Mouse (Mus musculus) Muller cell, postnatal 12 days (primary cell): Measurements from ENCODE around the gene Ilf2.

Source experiments
- DNase-seq: peaks from one replicate; pipeline ENCODE4 v3.0.0-alpha.2; 2015; ENCODE audit errors: inconsistent ontology term

Ilf2 gene

DNA sequence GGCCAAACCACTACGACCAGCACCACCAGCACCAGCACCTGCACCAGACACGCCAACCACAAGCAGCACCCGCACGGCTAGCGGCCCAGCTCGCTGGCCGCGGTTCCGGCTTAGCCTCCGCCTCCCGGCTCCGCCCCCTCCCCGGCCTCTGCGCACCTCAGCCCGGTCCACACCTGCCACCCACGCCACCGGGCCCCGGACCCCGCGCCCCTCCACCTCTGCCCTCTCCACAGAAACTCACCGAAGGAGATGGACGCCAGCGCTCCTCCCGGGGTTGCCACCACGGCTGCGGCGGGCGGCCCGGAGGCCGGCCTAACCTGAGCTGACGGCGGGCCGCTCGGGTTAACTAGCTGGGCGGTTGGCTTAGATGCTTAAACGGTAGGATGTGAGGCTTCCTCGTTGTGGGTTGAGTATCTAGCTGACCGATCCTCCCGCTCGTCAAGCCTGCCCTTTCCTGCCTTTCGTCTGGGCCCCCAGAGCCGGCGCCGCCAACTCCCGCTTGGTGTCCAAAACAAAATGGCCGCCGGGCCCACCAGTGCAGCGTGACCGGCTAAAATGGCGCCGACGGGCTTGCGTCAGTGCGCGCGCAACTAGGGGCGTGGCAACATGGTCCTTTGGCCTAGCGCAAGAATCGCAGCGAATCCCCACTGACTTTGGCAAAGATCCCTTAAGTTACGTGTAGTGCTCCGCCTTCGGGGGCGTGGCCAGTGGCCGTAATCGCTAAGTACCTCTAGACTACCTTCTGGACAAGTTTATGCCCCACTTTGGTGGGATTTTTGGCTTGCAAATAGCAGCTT is 33.2 kb downstream of the Ilf2 start, which contains the start of gene Chtop:
TSS of gene Chtop (minus strand) at position 549 of the 797 bp plus-strand sequence.
- peak; percentile 99 for DNase-seq

- DNase-seq = no peak
These were observed 33.8 kb downstream of the Ilf2 start for GRCm38 (mm10) chr3:90509747-90510123.

DNA sequence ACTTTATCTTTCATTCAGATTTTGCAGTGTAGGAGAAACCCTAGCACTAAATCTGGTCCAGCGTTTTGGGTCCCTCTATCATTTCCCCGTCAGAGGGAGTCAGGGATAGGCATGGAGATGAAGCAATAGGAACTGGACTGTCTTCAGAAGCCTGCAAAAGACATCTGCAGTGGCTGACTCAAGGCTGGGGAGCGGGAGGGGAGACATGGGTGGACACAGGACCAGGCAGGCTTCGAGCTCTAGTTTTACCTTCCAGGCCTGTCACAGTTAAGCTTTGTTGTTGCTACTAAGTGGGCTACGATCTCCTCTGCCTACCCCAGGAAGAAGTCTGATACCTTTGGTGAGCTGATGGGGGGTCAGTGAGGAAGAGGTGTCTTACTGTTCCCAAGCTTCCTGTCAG is 36.4 kb downstream of the Ilf2 start:
- no peak for DNase-seq

DNA sequence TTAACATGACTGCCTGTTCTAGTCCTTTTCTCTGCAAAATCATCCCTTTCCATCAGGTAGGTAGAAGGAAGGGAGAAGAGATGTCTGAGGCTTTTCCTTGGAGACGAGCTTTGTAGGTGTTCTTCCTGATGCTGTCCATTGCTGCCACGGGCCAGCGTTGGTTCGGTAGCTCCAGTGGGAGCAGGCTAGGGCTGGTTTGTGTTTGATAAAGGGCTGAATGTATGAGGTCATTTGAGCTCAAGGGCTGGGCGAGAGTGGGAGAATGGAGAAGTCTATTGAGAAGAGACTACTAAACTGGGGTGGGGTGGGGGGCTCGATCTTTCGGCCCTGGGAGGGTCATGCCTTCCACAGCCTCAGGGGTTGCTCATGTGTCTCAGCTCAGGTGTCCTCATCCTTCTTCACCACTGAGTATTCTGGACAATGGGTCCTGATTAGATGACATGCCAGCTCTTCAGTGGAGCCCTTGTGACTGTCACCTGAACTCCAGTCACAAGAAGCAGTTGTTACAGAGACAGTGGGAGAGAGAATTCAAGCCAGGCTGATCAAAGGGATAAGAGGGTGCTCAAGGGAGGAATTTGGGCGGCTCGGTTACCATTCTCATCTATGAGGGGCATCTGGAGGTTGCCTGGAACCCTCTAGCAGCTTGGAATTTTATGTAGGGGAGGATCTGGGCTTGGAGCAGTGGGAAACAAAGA is 37.2 kb downstream of the Ilf2 start:
- DNase-seq = no peak

DNA sequence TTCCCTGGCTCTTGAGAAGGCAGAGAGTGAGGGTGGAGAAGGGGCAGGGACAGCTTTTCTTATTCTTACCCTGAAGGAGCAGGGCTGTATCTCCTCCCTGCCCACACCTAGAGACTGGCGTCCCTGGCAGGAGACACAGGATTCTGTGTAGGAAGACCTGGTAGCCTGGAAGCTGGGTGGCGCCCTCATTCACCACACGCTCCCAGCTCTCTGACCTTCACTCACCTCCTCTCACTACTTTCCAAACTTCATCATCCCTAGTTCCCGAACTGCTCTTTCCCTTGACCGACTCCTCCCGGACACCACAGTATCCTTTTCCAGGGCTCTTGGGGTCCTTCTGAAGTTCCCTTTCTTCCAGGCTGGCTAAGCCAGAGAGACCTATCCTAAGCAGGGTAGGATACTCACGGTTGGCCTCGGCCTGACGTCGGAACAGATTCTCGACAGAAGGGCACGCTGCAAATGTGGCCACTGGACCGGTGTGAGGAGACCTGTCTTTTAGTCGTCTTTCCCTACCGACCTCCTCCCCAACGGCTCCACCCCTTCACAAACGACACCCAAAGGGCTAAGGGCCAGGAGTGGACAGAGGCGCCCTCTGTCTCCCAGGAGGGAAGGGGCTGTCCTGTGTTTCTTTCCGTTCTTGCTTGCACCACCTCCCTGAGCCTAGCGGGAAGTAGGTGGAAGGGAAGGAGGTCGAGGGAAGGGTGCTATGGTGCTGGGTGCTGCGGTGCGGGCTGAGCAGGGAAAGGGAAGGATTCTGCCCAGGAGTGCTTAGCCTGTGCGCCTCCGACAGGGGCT is 38.1 kb downstream of the Ilf2 start, which contains the start of the genes S100a1 and S100a13:
TSS of gene S100a1 (minus strand) at position 597 of the 795 bp plus-strand sequence.
TSS of gene S100a13 (plus strand) at position 640 of the 795 bp plus-strand sequence.
- peak; percentile 88 for DNase-seq

- DNase-seq = peak; percentile 79
These were observed 38.8 kb downstream of the Ilf2 start for GRCm38 (mm10) chr3:90514691-90515090.

DNA sequence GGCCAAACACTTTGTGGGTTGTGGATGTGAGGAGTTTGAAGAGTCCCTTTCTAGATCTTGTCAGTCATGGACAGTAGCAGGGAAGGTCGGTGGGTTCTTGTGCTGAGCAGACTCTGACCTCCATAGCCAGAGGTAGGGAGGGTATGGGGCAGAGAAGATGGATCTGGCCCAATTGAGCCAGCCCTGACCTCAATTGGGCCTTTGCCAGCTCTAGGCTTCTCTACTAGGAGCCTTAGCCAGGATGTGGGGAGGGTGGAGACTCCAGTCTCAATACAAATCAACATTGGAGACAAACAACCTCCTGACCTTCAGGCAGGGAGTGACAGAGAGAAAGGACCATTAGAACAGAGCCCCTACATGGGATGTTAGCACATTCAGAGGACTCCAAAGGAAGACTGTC is 39.3 kb downstream of the Ilf2 start:
- no peak for DNase-seq

- DNase-seq = no peak
These were observed 39.9 kb downstream of the Ilf2 start for GRCm38 (mm10) chr3:90515789-90516188.

- DNase-seq = no peak
These were observed 41.8 kb downstream of the Ilf2 start for GRCm38 (mm10) chr3:90517711-90518110.

DNA sequence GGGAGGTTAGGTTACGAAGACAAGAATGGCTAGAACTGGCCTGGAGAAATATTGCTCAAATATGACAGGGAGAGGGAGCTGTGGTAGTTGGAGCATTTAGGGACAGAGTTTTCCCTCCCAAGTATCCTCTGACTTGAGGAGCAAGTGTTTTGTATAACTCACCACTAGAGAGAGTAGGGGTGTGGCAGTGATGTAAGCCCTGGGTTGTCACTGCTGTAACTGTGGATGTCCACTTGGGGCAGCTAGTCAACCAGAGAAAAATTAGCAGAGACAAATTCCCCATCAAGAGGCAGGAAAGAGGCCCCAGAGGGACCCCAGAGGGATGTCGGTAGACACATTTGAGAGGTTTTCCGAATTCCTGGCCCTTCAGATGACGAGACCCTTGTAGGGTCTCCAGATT is 49.5 kb downstream of the Ilf2 start:
- DNase-seq = peak; percentile 60

DNA sequence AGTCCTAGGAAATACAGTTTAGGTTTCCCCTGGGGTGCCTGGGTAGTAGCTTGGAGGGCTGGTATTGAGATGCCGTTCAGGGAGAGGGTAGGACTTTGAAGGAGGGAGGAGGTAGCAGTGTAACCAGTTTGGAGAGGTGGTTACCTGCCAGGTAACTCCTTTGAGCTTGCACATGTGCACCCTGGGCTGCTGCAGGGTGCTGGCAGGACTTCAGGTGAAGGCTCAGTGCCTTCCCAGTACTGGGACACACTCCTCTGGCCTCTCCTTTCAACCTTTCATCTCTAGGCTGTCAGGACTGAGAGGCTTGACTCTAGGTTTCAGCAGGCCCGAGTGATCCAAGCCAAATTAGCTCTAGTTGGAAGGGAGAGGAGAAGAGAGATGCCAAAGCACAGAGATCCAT is 50.1 kb downstream of the Ilf2 start:
- DNase-seq = no peak

DNA sequence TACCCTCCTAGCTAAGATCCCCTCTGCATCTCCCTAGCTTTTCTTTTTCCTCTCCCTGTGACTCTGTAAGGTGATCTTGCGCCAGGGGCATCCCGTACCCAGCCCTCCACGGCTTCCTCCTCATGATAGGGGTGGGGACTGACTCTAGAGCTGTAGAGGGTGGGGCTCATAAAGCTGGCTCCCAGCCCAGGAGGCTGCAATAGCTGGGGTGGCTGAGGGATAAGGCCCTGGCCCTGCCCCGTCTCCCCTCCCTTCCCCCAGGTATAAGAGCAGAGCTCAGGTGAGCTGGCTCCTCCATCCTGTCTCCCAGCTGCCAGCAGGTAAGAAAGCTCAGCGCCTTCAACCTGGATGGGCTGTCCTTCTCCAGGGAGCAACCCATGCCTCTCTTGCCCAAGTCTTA is 50.7 kb downstream of the Ilf2 start, which contains the start of gene S100a14:
TSS of gene S100a14 (plus strand) at position 277 of the 400 bp plus-strand sequence.
- no peak for DNase-seq

- DNase-seq = no peak
These were observed 51.5 kb downstream of the Ilf2 start for GRCm38 (mm10) chr3:90527291-90527873.

DNA sequence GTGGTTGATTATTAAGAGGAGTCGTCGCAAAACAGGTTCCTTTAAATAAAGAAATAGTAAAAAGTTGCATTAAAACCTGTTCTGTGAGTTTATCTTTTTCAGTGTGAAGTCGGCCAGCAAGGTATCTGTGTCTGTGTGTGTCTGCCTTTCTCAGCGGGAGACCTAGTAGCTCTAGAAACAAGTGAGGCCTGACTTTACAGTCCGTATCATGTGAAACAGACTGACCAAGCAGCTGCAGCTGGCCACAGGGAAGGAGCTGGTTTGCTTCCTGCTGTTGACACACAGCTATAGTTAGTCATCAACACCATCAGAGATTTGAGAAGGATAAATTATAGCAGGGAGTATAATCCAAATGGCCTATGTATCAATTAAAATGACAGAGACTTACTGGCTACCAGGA is 55.8 kb downstream of the Ilf2 start:
- DNase-seq = no peak

- DNase-seq = no peak
These were observed 59.5 kb downstream of the Ilf2 start for GRCm38 (mm10) chr3:90535446-90535845.

DNA sequence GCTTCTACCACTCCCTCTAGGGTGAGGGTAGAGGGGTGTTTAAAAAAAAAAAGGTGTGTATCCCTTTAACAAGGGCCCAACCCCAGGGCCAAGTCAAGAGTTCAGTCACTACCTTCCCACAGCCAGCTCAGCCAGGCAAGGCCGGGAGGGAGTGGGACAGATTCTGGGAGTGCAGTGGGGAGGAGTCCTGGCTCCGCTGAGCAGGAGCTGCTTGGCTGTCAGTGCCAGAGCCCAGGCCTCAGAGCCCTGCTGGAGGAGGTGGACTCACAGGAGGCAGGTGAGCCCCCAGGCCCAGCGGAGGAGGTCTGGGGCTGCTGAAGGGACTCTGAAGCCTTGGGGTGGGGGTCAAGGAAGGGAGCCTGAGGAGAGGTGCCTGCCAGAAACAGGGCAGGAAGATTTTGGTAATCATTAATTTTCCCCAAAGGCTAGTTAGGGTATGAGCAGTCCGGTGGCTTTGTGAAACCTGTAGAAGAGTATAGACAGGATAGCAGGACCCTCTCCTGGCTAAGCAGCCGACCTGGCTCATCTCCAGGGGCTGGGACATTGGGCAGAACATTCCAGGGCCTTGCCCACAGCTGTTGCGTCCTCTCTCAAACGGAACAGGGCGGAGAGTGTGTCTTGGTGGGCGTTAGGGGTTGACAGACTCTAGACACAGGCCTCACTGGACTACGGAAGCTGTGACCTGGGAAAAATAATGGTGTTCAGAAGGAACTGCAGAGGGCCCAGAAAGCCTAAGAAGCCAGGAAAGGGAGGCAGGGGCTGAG is 61.4 kb downstream of the Ilf2 start, which contains the start of gene S100a16:
TSS of gene S100a16 (plus strand) at position 114 of the 764 bp plus-strand sequence.
- DNase-seq = peak; percentile 87

DNA sequence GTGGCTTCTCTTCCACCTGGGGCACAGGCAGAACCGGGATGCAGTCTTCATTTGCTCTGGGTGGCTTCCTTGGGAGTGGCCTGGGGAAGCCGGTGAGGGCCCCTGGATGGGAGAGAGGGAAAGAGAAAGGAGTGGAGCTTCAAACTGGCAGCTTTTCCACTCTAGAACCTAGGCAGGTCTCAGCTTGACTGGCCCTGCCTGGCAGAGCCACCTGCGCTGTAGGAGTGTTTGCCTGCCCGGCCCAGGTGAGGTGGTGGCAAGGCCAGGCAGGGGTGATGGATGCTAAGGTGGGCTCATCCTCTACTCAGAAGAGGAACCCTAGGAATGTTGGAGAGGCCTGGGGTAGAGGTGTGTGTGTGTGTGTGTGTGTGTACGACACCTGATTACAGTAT is 62.0 kb downstream of the Ilf2 start:
- no peak for DNase-seq
